Mouse (Mus musculus) limb, embryonic 14.5 days (tissue): ENCODE data around the gene Cd164. TPM values are rescaled to one million over a fixed set of nuclear protein-coding genes. Genes with fewer than 3 reads are reported as not detected.

Experiments
- ATAC-seq: fragments of 200-750 bp; cut with Nextera tagmentation; 2 replicates; pipeline ENCODE4 v1.8.0; 2017; ENCODE audit warnings: low read depth, moderate number of reproducible peaks, moderate TSS enrichment; ENCODE audit not compliant: low FRiP score
- DNase-seq: peaks from one replicate; pipeline ENCODE4 v3.0.0-alpha.2; 2015; ENCODE audit warnings: low spot score
- H3K27ac ChIP-seq: fragments of 300-500 bp; sonication (generic); replicated peaks from 2 replicates; pipeline ENCODE4 v1.5.1; 2014; ENCODE audit warnings: low read depth, mild to moderate bottlenecking, low read length, moderate library complexity, mixed read lengths
- H3K27me3 ChIP-seq: fragments of 300-500 bp; sonication (generic); 2 replicates; pipeline ENCODE4 v1.6.1; 2014; ENCODE audit warnings: low read length, mixed read lengths; ENCODE audit not compliant: control insufficient read depth, insufficient read depth
- H3K36me3 ChIP-seq: fragments of 300-500 bp; sonication (generic); 2 replicates; pipeline ENCODE4 v1.6.1; 2014; ENCODE audit warnings: mild to moderate bottlenecking, low read length, moderate library complexity, mixed read lengths; ENCODE audit not compliant: control insufficient read depth, insufficient read depth
- H3K4me1 ChIP-seq: fragments of 300-500 bp; sonication (generic); 2 replicates; pipeline ENCODE4 v1.6.1; 2014; ENCODE audit warnings: antibody characterized with exemption, low read length, mixed read lengths; ENCODE audit not compliant: control insufficient read depth, insufficient read depth
- H3K4me2 ChIP-seq: fragments of 300-500 bp; sonication (generic); replicated peaks from 2 replicates; pipeline ENCODE4 v1.6.1; 2014; ENCODE audit warnings: low read depth, mild to moderate bottlenecking, low read length, moderate library complexity; ENCODE audit not compliant: severe bottlenecking
- H3K4me3 ChIP-seq: fragments of 300-500 bp; sonication (generic); replicated peaks from 2 replicates; pipeline ENCODE4 v1.5.1; 2014; ENCODE audit warnings: low read length
- H3K9ac ChIP-seq: fragments of 300-500 bp; sonication (generic); 2 replicates; pipeline ENCODE4 v1.6.1; 2014; ENCODE audit warnings: mild to moderate bottlenecking, low read depth, low read length, moderate library complexity; ENCODE audit not compliant: severe bottlenecking
- H3K9me3 ChIP-seq: fragments of 300-500 bp; sonication (generic); 2 replicates; pipeline ENCODE4 v1.6.1; 2016; ENCODE audit warnings: low read length; ENCODE audit not compliant: control insufficient read depth
- POLR2A ChIP-seq: fragments of 200-500 bp; IDR thresholded peaks from 2 replicates; pipeline ENCODE4 v1.8.0; 2012; ENCODE audit warnings: inconsistent platforms, mild to moderate bottlenecking, moderate library complexity, borderline replicate concordance; ENCODE audit not compliant: insufficient read depth, insufficient read length; ENCODE audit errors: extremely low read depth
- WGBS: fragments of 180-500 bp; shearing (Covaris S2); extraction: QIAGEN DNeasy Blood & Tissue Kit; methylation state at CpG from one replicate; pipeline ENCODE4 v1.1.7; 2014; 5-methylcytosine and 5-hydroxymethylcytosine counted together
- polyA plus RNA-seq, 2 experiments: library from polyadenylated mRNA; depleted of rRNA in 1 of 2; stranded (reverse) in 1 of 2; unstranded in 1 of 2; fragments of >200 nt; fragmentation: Nextera tagmentation in 1 of 2; extraction: Ambion mirVana in 1 of 2; gene quantifications; 2 replicates each; pipeline versions ENCODE4 v1.2.1 to v1.2.3; 2012 to 2014

The Cd164 gene
- polyA plus RNA-seq, 2 experiments = 160 to 209 TPM

GRCm38 (mm10) chr10:41480938-41481880 is 38.0 kb upstream of the Cd164 start:
- TF ChIP-seq POLR2A = no peak
- Histone ChIP-seq H3K9me3 (no peaks in the 10 kb centered on the region), H3K27me3 (no peaks in the 10 kb centered on the region), H3K4me3 (no peak overlapping the region), H3K4me2 (no peak overlapping the region), H3K9ac (no peak overlapping the region), H3K4me1 (0 out of 2 replicates have a peak, but pooled peaks cover 6% of the 10 kb centered on the region), H3K27ac (no peak overlapping the region), H3K36me3 (peaks cover 71% of the 10 kb centered on the region)
- ATAC-seq = no peak
- DNase-seq = no peak
- WGBS = 68% methylated on average over 33 of the region's 33 CpGs

DNA sequence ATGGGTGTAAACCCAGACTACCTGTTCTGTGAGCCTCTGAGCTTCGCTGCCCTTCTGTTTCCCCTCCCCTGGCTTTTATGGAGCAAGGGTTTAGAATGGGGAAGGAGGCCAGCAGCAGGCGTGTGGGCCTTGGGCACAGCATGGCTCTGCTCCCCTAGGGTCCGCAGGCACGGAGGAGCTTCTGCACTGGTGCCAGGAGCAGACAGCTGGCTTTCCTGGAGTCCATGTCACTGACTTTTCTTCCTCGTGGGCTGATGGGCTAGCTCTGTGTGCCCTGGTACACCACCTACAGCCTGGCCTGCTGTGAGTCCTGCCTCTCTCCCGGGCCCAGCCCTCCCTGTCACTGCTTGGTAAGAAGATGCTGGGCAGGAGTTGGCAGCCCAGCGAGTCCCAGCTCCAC is 36.8 kb upstream of the Cd164 start:
- no peak overlapping the region for H3K4me3 ChIP-seq
- DNase-seq (no peak), ATAC-seq (no peak)
- no peaks in the 10 kb centered on the region for H3K9me3 ChIP-seq
- H3K27ac ChIP-seq = no peak overlapping the region
- H3K9ac ChIP-seq = no peak overlapping the region
- H3K4me1 ChIP-seq = 0 out of 2 replicates have a peak, but pooled peaks cover 3% of the 10 kb centered on the region
- no peaks in the 10 kb centered on the region for H3K27me3 ChIP-seq
- no peak for TF ChIP-seq POLR2A
- no peak overlapping the region for H3K4me2 ChIP-seq
- peaks cover 83% of the 10 kb centered on the region for H3K36me3 ChIP-seq
- WGBS = 81% methylated on average over 7 of the region's 7 CpGs

GRCm38 (mm10) chr10:41485778-41486177 is 33.4 kb upstream of the Cd164 start:
- WGBS = 93% methylated on average over 16 of the region's 16 CpGs
- DNase-seq = no peak
- ATAC-seq = no peak
- TF ChIP-seq POLR2A = no peak
- peaks cover 14% of the 10 kb centered on the region for H3K4me1 ChIP-seq
- no peak overlapping the region for H3K27ac ChIP-seq
- no peak overlapping the region for H3K9ac ChIP-seq
- peaks cover 71% of the 10 kb centered on the region for H3K36me3 ChIP-seq
- no peak overlapping the region for H3K4me3 ChIP-seq
- no peaks in the 10 kb centered on the region for H3K9me3 ChIP-seq
- no peak overlapping the region for H3K4me2 ChIP-seq
- H3K27me3 ChIP-seq = no peaks in the 10 kb centered on the region

GRCm38 (mm10) chr10:41486506-41487170 is 32.6 kb upstream of the Cd164 start:
- 84% methylated on average over 14 of the region's 14 CpGs for WGBS
- DNase-seq (no peak), ATAC-seq (no peak)
- Histone ChIP-seq H3K36me3 (peaks cover 64% of the 10 kb centered on the region), H3K27me3 (no peaks in the 10 kb centered on the region), H3K4me3 (no peak overlapping the region), H3K4me1 (peaks cover 14% of the 10 kb centered on the region), H3K9ac (no peak overlapping the region), H3K4me2 (no peak overlapping the region), H3K9me3 (no peaks in the 10 kb centered on the region), H3K27ac (no peak overlapping the region)
- no peak for TF ChIP-seq POLR2A

- H3K4me1 ChIP-seq = peaks cover 14% of the 10 kb centered on the region
- no peak overlapping the region for H3K27ac ChIP-seq
- TF ChIP-seq POLR2A = no peak
- no peaks in the 10 kb centered on the region for H3K9me3 ChIP-seq
- peaks cover 44% of the 10 kb centered on the region for H3K36me3 ChIP-seq
- no peaks in the 10 kb centered on the region for H3K27me3 ChIP-seq
- H3K4me3 ChIP-seq = peak overlapping the region; percentile 62
- DNase-seq (no peak), ATAC-seq (no peak)
- 45% methylated on average over 7 of the region's 7 CpGs for WGBS
- peak overlapping the region; percentile 100 for H3K4me2 ChIP-seq
- peak overlapping the region; percentile 73 for H3K9ac ChIP-seq
Observed at GRCm38 (mm10) chr10:41488877-41489276, 30.3 kb upstream of the Cd164 start.
